Mouse (Mus musculus) small intestine, adult 2 months (tissue): ENCODE data around the gene Kcnh4.

Source experiments
- CTCF ChIP-seq: fragments of 200-500 bp; IDR thresholded peaks from 2 replicates; pipeline ENCODE4 v1.5.1; 2012; ENCODE audit warnings: low read depth, mild to moderate bottlenecking, control low read depth, inconsistent platforms, low read length, moderate library complexity, mixed read lengths; ENCODE audit not compliant: insufficient replicate concordance, insufficient read length; ENCODE audit errors: extremely low read depth
- POLR2A ChIP-seq: fragments of 200-500 bp; IDR thresholded peaks from 2 replicates; pipeline ENCODE4 v1.6.1; 2012; ENCODE audit warnings: low read depth, mild to moderate bottlenecking, control low read depth, inconsistent platforms, low read length, moderate library complexity

DNA sequence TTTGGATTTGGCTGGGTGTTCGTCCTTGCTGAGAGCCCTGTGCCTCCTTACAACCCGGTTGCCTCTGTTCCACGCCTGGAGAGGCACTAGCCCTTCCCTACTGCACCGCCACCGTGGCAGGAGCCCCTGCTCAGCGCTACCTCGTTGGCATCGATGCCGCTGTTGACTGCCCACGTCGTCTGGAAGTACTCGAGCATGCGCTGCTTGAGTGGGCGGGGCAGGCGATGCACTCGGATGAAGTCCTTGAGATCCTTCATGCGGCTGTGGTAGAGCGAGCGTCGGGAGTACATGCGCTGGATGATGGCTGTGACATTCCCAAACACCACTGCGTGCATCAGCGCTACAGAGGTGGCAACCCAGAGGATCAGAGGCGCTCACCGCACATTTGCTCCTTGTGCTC lies 10.3 kb downstream of the Kcnh4 start:
- no peak for TF ChIP-seq CTCF
- no peak for TF ChIP-seq POLR2A
